8 mouse cellular contexts compared by ENCODE assay signal in genomic region chr5:21785776-21786175, GRCm38 (mm10). TPM values are rescaled to one million over a fixed set of nuclear protein-coding genes. Genes with fewer than 3 reads are reported as not detected.
A peak's percentile ranks its signal among the peaks of the same experiment; 100 is the strongest.
DNase-seq lines count a peak whose midpoint lies in the region; ATAC-seq and TF ChIP-seq lines count a peak whose summit lies in the region.

No protein-coding gene starts in this region.

- DNase-seq in kidney, adult 8-10 months: no peak
- DNase-seq in thymus, adult 18-20 months: no peak
- no peak for DNase-seq in layer of hippocampus, postnatal 10 days (ENCODE audit: low spot score in 2 of 2)
- DNase-seq in kidney, postnatal 25 days: no peak

- H3K27ac ChIP-seq in kidney, embryonic 16.5 days (ENCODE audit: low read length): no peak overlapping the region
- H3K27ac ChIP-seq in bone marrow, adult 2 months (ENCODE audit: control insufficient read depth, insufficient read depth, low read depth, low read length, poor library complexity): no peak overlapping the region
- peak overlapping the region; percentile 87; the same call in 1 of the 2 replicates for H3K27ac ChIP-seq in hindbrain, embryonic 12.5 days

- peak overlapping the region; percentile 17 for H3ac ChIP-seq in myocyte (ENCODE audit: control insufficient read depth, insufficient read length)

- peaks cover 23% of the 10 kb centered on the region for H3K36me3 ChIP-seq in kidney, embryonic 16.5 days (ENCODE audit: insufficient read depth, low read length)
- H3K36me3 ChIP-seq in hindbrain, embryonic 12.5 days: peaks cover 26% of the 10 kb centered on the region
- peaks cover 17% of the 10 kb centered on the region for H3K36me3 ChIP-seq in myocyte (ENCODE audit: control insufficient read depth, insufficient read depth)

- no peak for TF ChIP-seq CTCF in bone marrow, adult 2 months (IDR thresholded peaks at IDR 0.05; ENCODE audit: control insufficient read depth, insufficient read depth, low read length)

- peak overlapping the region; percentile 76 for H3K4me2 ChIP-seq in kidney, embryonic 16.5 days (replicated peaks; ENCODE audit: low read depth, low read length)
- peak overlapping the region; percentile 96 for H3K4me2 ChIP-seq in hindbrain, embryonic 12.5 days (replicated peaks)
- peak overlapping the region; percentile 92 for H3K4me2 ChIP-seq in myocyte (ENCODE audit: low read depth)

- peaks cover 21% of the 10 kb centered on the region for H3K4me1 ChIP-seq in kidney, embryonic 16.5 days (ENCODE audit: insufficient read depth, low read length)
- no peaks in the 10 kb centered on the region; the same call in 1 of the 2 replicates for H3K4me1 ChIP-seq in bone marrow, adult 2 months (ENCODE audit: control insufficient read depth, insufficient read depth, low read length)
- peaks cover 31% of the 10 kb centered on the region for H3K4me1 ChIP-seq in hindbrain, embryonic 12.5 days

- no peaks in the 10 kb centered on the region for H3K27me3 ChIP-seq in kidney, embryonic 16.5 days (ENCODE audit: insufficient read depth, low read length)
- no peaks in the 10 kb centered on the region for H3K27me3 ChIP-seq in hindbrain, embryonic 12.5 days
- no peaks in the 10 kb centered on the region for H3K27me3 ChIP-seq in myocyte (ENCODE audit: control insufficient read depth, insufficient read depth, insufficient read length)

- 79% methylated on average over 7 of the region's 7 CpGs for WGBS in kidney, embryonic 16.5 days
- 80% methylated on average over 7 of the region's 7 CpGs for WGBS in bone marrow, adult 2 months
- WGBS in hindbrain, embryonic 12.5 days: 80% methylated on average over 7 of the region's 7 CpGs

- peaks cover 54% of the 10 kb centered on the region for H3K79me2 ChIP-seq in myocyte (ENCODE audit: control insufficient read depth, insufficient read depth)

- no peak overlapping the region for H3K9ac ChIP-seq in kidney, embryonic 16.5 days (replicated peaks; ENCODE audit: low read length)
- H3K9ac ChIP-seq in hindbrain, embryonic 12.5 days: no peak overlapping the region

- ATAC-seq in kidney, embryonic 16.5 days (ENCODE audit: low FRiP score, low TSS enrichment): no peak
- ATAC-seq in hindbrain, embryonic 12.5 days (ENCODE audit: low FRiP score): no peak

- H3K4me3 ChIP-seq in kidney, embryonic 16.5 days (ENCODE audit: low read length): no peak overlapping the region
- peak overlapping the region; percentile 24 for H3K4me3 ChIP-seq in bone marrow, adult 2 months (replicated peaks; ENCODE audit: control insufficient read depth, low read depth, low read length)
- peak overlapping the region; percentile 95; the same call in 1 of the 2 replicates for H3K4me3 ChIP-seq in hindbrain, embryonic 12.5 days
- H3K4me3 ChIP-seq in myocyte: peak overlapping the region; percentile 76

- no peaks in the 10 kb centered on the region for H3K9me3 ChIP-seq in kidney, embryonic 16.5 days (ENCODE audit: low read length)
- no peaks in the 10 kb centered on the region for H3K9me3 ChIP-seq in hindbrain, embryonic 12.5 days (replicated peaks)

- TF ChIP-seq POLR2A in bone marrow, adult 2 months (IDR thresholded peaks at IDR 0.05; ENCODE audit: borderline replicate concordance, control insufficient read depth, low read depth, low read length): no peak
- no peak for TF ChIP-seq POLR2A in myocyte (IDR thresholded peaks at IDR 0.05; ENCODE audit: insufficient read length, low read depth)

TF ChIP-seq in myocyte, 11 proteins besides CTCF, POLR2A, EP300 and RAD21:
- TF ChIP-seq POLR2AphosphoS2 (IDR thresholded peaks at IDR 0.05; ENCODE audit: insufficient read length, low read depth): no peak
- no peak for TF ChIP-seq MYOD1 (IDR thresholded peaks at IDR 0.05; ENCODE audit: control insufficient read depth in 1 of 3, insufficient read length in 2 of 3, low read depth in 2 of 3)
- TF ChIP-seq TCF12 (IDR thresholded peaks at IDR 0.05; ENCODE audit: insufficient read depth, poor library complexity, severe bottlenecking): no peak
- TF ChIP-seq CEBPB (IDR thresholded peaks at IDR 0.05; ENCODE audit: insufficient read depth, poor library complexity, severe bottlenecking): no peak
- no peak for TF ChIP-seq MAX (IDR thresholded peaks at IDR 0.05; ENCODE audit: low read depth)
- TF ChIP-seq REST (IDR thresholded peaks at IDR 0.05; ENCODE audit: insufficient read depth, insufficient read length): no peak
- no peak for TF ChIP-seq SRF (IDR thresholded peaks at IDR 0.05; ENCODE audit: control insufficient read depth, insufficient read length, low read depth)
- TF ChIP-seq MYOG (IDR thresholded peaks at IDR 0.05; ENCODE audit: control insufficient read depth in 1 of 3, insufficient read depth in 1 of 3, insufficient read length in 2 of 3, low read depth in 2 of 3): no peak
- no peak for TF ChIP-seq USF1 (IDR thresholded peaks at IDR 0.05; ENCODE audit: low read depth)
- no peak for TF ChIP-seq TCF3 (IDR thresholded peaks at IDR 0.05; ENCODE audit: insufficient read length, low read depth)
- TF ChIP-seq E2F4 (IDR thresholded peaks at IDR 0.05; ENCODE audit: insufficient read depth): no peak
TF ChIP-seq in myocyte: peak in this region for 0.

RNA-seq across cellular contexts. Expression of gene Psmc2, which starts 0.7 kb away (rescaled TPM):
- 180 and 195 TPM in 2 replicates for polyA plus RNA-seq in kidney, embryonic 16.5 days (2015; fragmentation: Nextera tagmentation; extraction: Ambion mirVana)
- 49.8 and 63.0 TPM in 2 replicates for polyA plus RNA-seq in bone marrow, adult 2 months (2011; ENCODE audit: insufficient read depth, insufficient read length, low replicate concordance, missing spikeins)
- 193 and 205 TPM in 2 replicates for polyA plus RNA-seq in hindbrain, embryonic 12.5 days (2016; fragmentation: Nextera tagmentation; extraction: Ambion mirVana)
- polyA plus RNA-seq in myocyte (2012; fragmentation: generic; extraction: Trizol): 196 TPM
- 100 to 1,000 TPM; 112 to 119 TPM for total RNA-seq in layer of hippocampus, postnatal 10 days (2021)

RNA-seq across cellular contexts. Expression of gene Dnajc2, which starts 0.7 kb away (rescaled TPM):
- polyA plus RNA-seq in kidney, embryonic 16.5 days (2015; fragmentation: Nextera tagmentation; extraction: Ambion mirVana): 58.2 and 67.2 TPM in 2 replicates
- 29.1 and 47.2 TPM in 2 replicates for polyA plus RNA-seq in bone marrow, adult 2 months (2011; ENCODE audit: insufficient read depth, insufficient read length, low replicate concordance, missing spikeins)
- polyA plus RNA-seq in hindbrain, embryonic 12.5 days (2016; fragmentation: Nextera tagmentation; extraction: Ambion mirVana): 81.0 and 86.5 TPM in 2 replicates
- 15.4 TPM for polyA plus RNA-seq in myocyte (2012; fragmentation: generic; extraction: Trizol)
- 10 to 100 TPM; 38.4 to 41.8 TPM for total RNA-seq in layer of hippocampus, postnatal 10 days (2021)

RNA-seq across cellular contexts. Expression of gene Pmpcb, which starts 48.8 kb away (rescaled TPM):
- polyA plus RNA-seq in kidney, embryonic 16.5 days (2015; fragmentation: Nextera tagmentation; extraction: Ambion mirVana): 91.9 and 104 TPM in 2 replicates
- 26.0 and 59.8 TPM in 2 replicates for polyA plus RNA-seq in bone marrow, adult 2 months (2011; ENCODE audit: insufficient read depth, insufficient read length, low replicate concordance, missing spikeins)
- 85.9 and 90.0 TPM in 2 replicates for polyA plus RNA-seq in hindbrain, embryonic 12.5 days (2016; fragmentation: Nextera tagmentation; extraction: Ambion mirVana)
- 126 TPM for polyA plus RNA-seq in myocyte (2012; fragmentation: generic; extraction: Trizol)
- 10 to 100 TPM; 64.6 to 66.2 TPM for total RNA-seq in layer of hippocampus, postnatal 10 days (2021)
